Comparison of ENCODE assay signal across 27 mouse cellular contexts in genomic region chr12:55563742-55564141, GRCm38 (mm10). TPM values are rescaled to one million over a fixed set of nuclear protein-coding genes. Genes with fewer than 3 reads are reported as not detected.
DNase-seq lines count a peak whose midpoint lies in the region; ATAC-seq and TF ChIP-seq lines count a peak whose summit lies in the region.
"Had no signal": no experiment of that assay in that cellular context is flagged by ENCODE, and none has a peak within 500 bp of the region (broad histone marks: within the 10 kb centered on the region; RNA-seq: fewer than 3 reads in every experiment).

No protein-coding gene starts in this region.

- H3K27me3 ChIP-seq in heart, embryonic 11.5 days (ENCODE audit: control insufficient read depth, insufficient read depth, low read length) = no peaks in the 10 kb centered on the region
- no peaks in the 10 kb centered on the region for H3K27me3 ChIP-seq in testis, adult 2 months (ENCODE audit: control insufficient read depth, insufficient read depth, low read length)
- H3K27me3 ChIP-seq: embryonic facial prominence, embryonic 13.5 days; embryonic facial prominence, embryonic 15.5 days; forebrain, embryonic 12.5 days had no signal

- H3K4me3 ChIP-seq in heart, embryonic 11.5 days (ENCODE audit: low read depth, low read length) = no peak overlapping the region
- H3K4me3 ChIP-seq in testis, adult 2 months (ENCODE audit: control insufficient read depth, low read depth, low read length) = peak overlapping the region; percentile 64
- H3K4me3 ChIP-seq: embryonic facial prominence, embryonic 13.5 days; embryonic facial prominence, embryonic 15.5 days; erythroblast, embryonic 14.5 days; forebrain, embryonic 10.5 days; forebrain, embryonic 12.5 days had no signal

- DNase-seq in heart, adult 11 months = peak; percentile 30
- DNase-seq in testis, postnatal 14 days (ENCODE audit: low spot score) = no peak
- peak; percentile 66 for DNase-seq in 416B (ENCODE audit: low read depth)
- DNase-seq in telencephalon, adult 2 months (ENCODE audit: low read depth, low spot score) = peak; percentile 62
- no peak for DNase-seq in cerebellum, postnatal 36 days
- no peak for DNase-seq in kidney, postnatal 10 days
- DNase-seq: adrenal gland, adult 8-10 months; adrenal gland, postnatal 14 days; adrenal gland, postnatal 36 days; cerebellum, adult 11 months; cerebellum, adult 18-20 months; cerebellum, adult 8-10 months; cerebellum, adult 9-11 months; cerebellum, postnatal 14 days had no signal

- no peak overlapping the region for H3K4me2 ChIP-seq in heart, embryonic 11.5 days
- H3K4me2 ChIP-seq: embryonic facial prominence, embryonic 13.5 days; embryonic facial prominence, embryonic 15.5 days; forebrain, embryonic 12.5 days had no signal

- TF ChIP-seq POLR2A in testis, adult 2 months (IDR thresholded peaks at IDR 0.05; ENCODE audit: control insufficient read depth, low read depth, low read length) = no peak

- TF ChIP-seq CTCF in testis, adult 2 months (IDR thresholded peaks at IDR 0.05; ENCODE audit: control insufficient read depth, insufficient read depth, insufficient replicate concordance, low read depth, low read length) = no peak

- H3K4me1 ChIP-seq in heart, embryonic 11.5 days (ENCODE audit: control insufficient read depth, insufficient read depth, low read length) = no peaks in the 10 kb centered on the region; the same call in 1 of the 2 replicates
- H3K4me1 ChIP-seq in testis, adult 2 months (ENCODE audit: control insufficient read depth, insufficient read depth, low read length) = peaks cover 20% of the 10 kb centered on the region
- H3K4me1 ChIP-seq: embryonic facial prominence, embryonic 13.5 days; embryonic facial prominence, embryonic 15.5 days had no signal

- no peaks in the 10 kb centered on the region for H3K9me3 ChIP-seq in heart, embryonic 11.5 days (replicated peaks; ENCODE audit: control insufficient read depth, low read length)
- H3K9me3 ChIP-seq: embryonic facial prominence, embryonic 13.5 days; embryonic facial prominence, embryonic 15.5 days; forebrain, embryonic 10.5 days; forebrain, embryonic 12.5 days had no signal

- no peaks in the 10 kb centered on the region for H3K36me3 ChIP-seq in heart, embryonic 11.5 days (ENCODE audit: control insufficient read depth, insufficient read depth, low read length)
- H3K36me3 ChIP-seq in testis, adult 2 months (ENCODE audit: control insufficient read depth, insufficient read depth, low read length) = no peaks in the 10 kb centered on the region
- H3K36me3 ChIP-seq: embryonic facial prominence, embryonic 13.5 days; embryonic facial prominence, embryonic 15.5 days; forebrain, embryonic 10.5 days; forebrain, embryonic 12.5 days had no signal

- no peak overlapping the region for H3K9ac ChIP-seq in heart, embryonic 11.5 days (ENCODE audit: low read depth, low read length)
- H3K9ac ChIP-seq: embryonic facial prominence, embryonic 13.5 days; embryonic facial prominence, embryonic 15.5 days; forebrain, embryonic 12.5 days had no signal

- ATAC-seq in heart, embryonic 11.5 days (replicated peaks; ENCODE audit: insufficient number of reproducible peaks, low FRiP score, low TSS enrichment) = no peak
- ATAC-seq: activated CD4-positive, CD25-positive, alpha-beta regulatory T cell, adult 4 months; forebrain, embryonic 14.5 days; forebrain, embryonic 16.5 days; Patski had no signal

- H3K27ac ChIP-seq in heart, embryonic 11.5 days (ENCODE audit: low read depth, low read length) = no peak overlapping the region
- H3K27ac ChIP-seq in testis, adult 2 months (ENCODE audit: control insufficient read depth, insufficient read depth, low read depth, low read length) = no peak overlapping the region
- H3K27ac ChIP-seq: embryonic facial prominence, embryonic 13.5 days; embryonic facial prominence, embryonic 15.5 days; forebrain, embryonic 10.5 days; forebrain, embryonic 12.5 days had no signal

- WGBS in heart, embryonic 11.5 days (ENCODE audit: insufficient replicate concordance) = 86% methylated on average over 3 of the region's 3 CpGs

RNA-seq across cellular contexts. Expression of gene Aldoart2, which starts 1.3 kb away (rescaled TPM):
- 0.19 and 0.28 TPM in 2 replicates for polyA plus RNA-seq in heart, embryonic 11.5 days (2014; fragmentation: Nextera tagmentation; extraction: Ambion mirVana)
- polyA plus RNA-seq in testis, adult 2 months (2012; rRNA removed) = 375 and 376 TPM in 2 replicates
- polyA plus RNA-seq: C2C12; cortical plate, adult 2 months; embryonic facial prominence, embryonic 13.5 days; embryonic facial prominence, embryonic 15.5 days; forebrain, embryonic 10.5 days; forebrain, embryonic 12.5 days; forebrain, embryonic 14.5 days; forebrain, embryonic 16.5 days had no signal

RNA-seq across cellular contexts. Expression of gene Insm2, which starts 35.5 kb away (rescaled TPM):
- 0.07 TPM in 1 of 2 replicates, not detected in the other for polyA plus RNA-seq in heart, embryonic 11.5 days (2014; fragmentation: Nextera tagmentation; extraction: Ambion mirVana)
- not detected in 2 replicates for polyA plus RNA-seq in testis, adult 2 months (2012; rRNA removed)
- polyA plus RNA-seq: C2C12; embryonic facial prominence, embryonic 13.5 days; erythroblast, embryonic 14.5 days had no signal

Comparison
In these comparisons a context has a peak if more than half of its experiments do, and no peak if none do; other contexts are left out.
1. DNase-seq: peak in heart, adult 11 months (single experiment), 416B (single experiment) and telencephalon, adult 2 months (single experiment); none in testis, postnatal 14 days (single experiment), cerebellum, postnatal 36 days (0 of 2) and kidney, postnatal 10 days (single experiment).
2. RNA of gene Aldoart2, which starts 1.3 kb away (polyA plus RNA-seq): 375 to 376 TPM in testis, adult 2 months; 0.19 to 0.28 TPM in heart, embryonic 11.5 days; every median in the first group is over 100 times any median in the second.